Mouse (Mus musculus) hindbrain, postnatal 0 days (tissue): ENCODE data around the gene Runx3. TPM values are rescaled to one million over a fixed set of nuclear protein-coding genes. Genes with fewer than 3 reads are reported as not detected.

ENCODE experiments used
- ATAC-seq: fragments of 200-750 bp; cut with Nextera tagmentation; 2 replicates; pipeline ENCODE4 v1.8.0; 2017; ENCODE audit warnings: mild to moderate bottlenecking, moderate TSS enrichment, moderate library complexity
- DNase-seq: peaks from one replicate; pipeline ENCODE4 v3.0.0-alpha.2; 2015; ENCODE audit warnings: low spot score
- H3K27ac ChIP-seq: fragments of 300-500 bp; sonication (generic); 2 replicates; pipeline ENCODE4 v1.5.1; 2014; ENCODE audit warnings: mild to moderate bottlenecking
- H3K27me3 ChIP-seq: fragments of 300-500 bp; sonication (generic); 2 replicates; pipeline ENCODE4 v1.6.1; 2014; ENCODE audit warnings: low read length, mixed read lengths; ENCODE audit not compliant: insufficient read depth
- H3K36me3 ChIP-seq: fragments of 300-500 bp; sonication (generic); 2 replicates; pipeline ENCODE4 v1.6.1; 2014; ENCODE audit warnings: low read length, mixed read lengths; ENCODE audit not compliant: insufficient read depth
- H3K4me1 ChIP-seq: fragments of 300-500 bp; sonication (generic); 2 replicates; pipeline ENCODE4 v1.6.1; 2014; ENCODE audit warnings: antibody characterized with exemption, low read length, mixed read lengths; ENCODE audit not compliant: insufficient read depth
- H3K4me2 ChIP-seq: fragments of 300-500 bp; sonication (generic); 2 replicates; pipeline ENCODE4 v1.6.1; 2014; ENCODE audit warnings: low read depth, mild to moderate bottlenecking, low read length, moderate library complexity, mixed read lengths
- H3K4me3 ChIP-seq: fragments of 300-500 bp; sonication (generic); 2 replicates; pipeline ENCODE4 v1.5.1; 2014; ENCODE audit warnings: low read length
- H3K9ac ChIP-seq: fragments of 300-500 bp; sonication (generic); replicated peaks from 2 replicates; pipeline ENCODE4 v1.6.1; 2014; ENCODE audit warnings: mild to moderate bottlenecking, low read length, moderate library complexity, mixed read lengths
- H3K9me3 ChIP-seq: fragments of 300-500 bp; sonication (generic); 2 replicates; pipeline ENCODE4 v1.6.1; 2016; ENCODE audit warnings: low read length, mixed read lengths
- CTCF ChIP-seq: IDR thresholded peaks from 2 replicates; pipeline ENCODE4 v1.5.1; 2016; ENCODE audit warnings: antibody characterized with exemption, control low read depth, low read depth
- WGBS: fragments of 180-500 bp; shearing (Covaris S2); extraction: QIAGEN DNeasy Blood & Tissue Kit; methylation state at CpG from one replicate; pipeline ENCODE4 v1.1.7; 2014; 5-methylcytosine and 5-hydroxymethylcytosine counted together
- polyA plus RNA-seq: library from polyadenylated mRNA; unstranded; fragments of >200 nt; fragmentation: Nextera tagmentation; extraction: Ambion mirVana; gene quantifications from 2 replicates; pipeline ENCODE4 v1.2.1, GENCODE M21; 2015
- total RNA-seq: library from RNA; depleted of rRNA; stranded (reverse); fragments of >200 nt; gene quantifications from 2 replicates; pipeline ENCODE4 v1.2.3, GENCODE M21; 2014; rRNA removed

Runx3 gene
- total RNA-seq (not detected in 2 replicates), polyA plus RNA-seq (not detected in 2 replicates)

DNA sequence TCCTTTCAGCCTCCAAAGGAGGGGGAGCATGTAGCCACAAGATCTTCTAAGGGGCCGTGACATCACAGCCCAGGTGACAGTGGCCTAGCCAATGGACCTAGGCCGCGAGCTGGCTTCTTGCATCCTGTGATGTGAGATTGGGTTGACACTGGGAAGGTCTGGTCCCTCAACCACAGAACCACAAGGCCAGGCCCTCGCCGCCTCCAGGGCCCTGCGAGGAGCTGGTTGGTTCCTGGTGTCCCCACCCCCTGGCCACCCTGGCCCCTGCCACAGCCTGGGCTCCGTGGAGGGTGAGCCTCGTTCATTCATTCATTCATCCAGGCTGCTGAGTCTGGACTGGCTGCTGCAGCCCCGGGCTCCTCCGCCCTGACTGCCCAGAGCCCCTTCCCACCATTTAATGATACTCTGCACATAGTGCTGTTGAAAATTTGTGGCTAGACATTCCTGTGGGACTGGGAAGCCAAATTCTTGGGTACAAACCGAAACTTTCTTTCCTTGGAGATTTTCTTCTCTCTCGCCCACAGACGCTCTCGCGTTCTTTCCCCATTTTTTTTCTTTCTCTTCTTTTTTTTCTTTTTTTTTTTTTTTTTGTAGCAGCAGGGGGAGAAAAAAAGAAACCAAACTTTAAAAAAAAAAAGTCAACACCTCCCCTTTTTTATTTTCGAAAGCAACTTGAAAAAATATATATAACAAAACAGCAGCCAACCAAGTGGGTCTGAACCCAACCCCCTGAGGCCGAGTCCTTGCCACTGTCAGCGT, at the start of gene Runx3:
Runx3 (plus strand) TSS at position 311 of the 759 bp plus-strand sequence.
- no peak for TF ChIP-seq CTCF
- H3K4me2 ChIP-seq, result no peak within 1 kb of the TSS
- H3K4me3 ChIP-seq, result no peak within 1 kb of the TSS
- no peak within 1 kb of the TSS for H3K27ac ChIP-seq
- DNase-seq (no peak), ATAC-seq (no peak)
- no peaks in the 10 kb centered on the region for H3K36me3 ChIP-seq
- H3K9me3 ChIP-seq, result no peaks in the 10 kb centered on the region
- no peaks in the 10 kb centered on the region for H3K4me1 ChIP-seq
- WGBS, result 83% methylated on average over 18 of the region's 18 CpGs
- H3K9ac ChIP-seq, result no peak within 1 kb of the TSS
- H3K27me3 ChIP-seq, result no peaks in the 10 kb centered on the region

DNA sequence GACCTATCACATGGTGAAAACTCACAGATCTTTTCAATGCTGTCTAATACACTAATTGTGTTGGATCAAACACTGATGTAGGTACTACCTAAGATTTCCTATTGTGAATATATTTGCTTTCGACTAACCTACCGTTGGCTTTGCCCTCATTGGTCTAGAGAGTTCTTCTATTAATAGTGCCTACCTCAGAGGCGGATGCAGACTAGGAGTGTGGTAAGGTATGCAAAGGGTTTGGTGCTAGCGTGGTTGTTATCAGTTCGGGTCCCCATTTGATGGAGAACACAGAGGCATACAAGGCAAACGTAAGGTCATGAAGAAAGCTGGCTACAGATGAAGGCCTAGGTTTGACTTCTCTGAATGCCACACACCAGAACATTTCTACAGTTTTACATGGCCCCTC, 47.8 kb upstream of the Runx3 start:
- Histone ChIP-seq H3K4me1 (no peaks in the 10 kb centered on the region), H3K4me2 (no peak overlapping the region), H3K4me3 (no peak overlapping the region), H3K9me3 (no peaks in the 10 kb centered on the region), H3K27me3 (no peaks in the 10 kb centered on the region), H3K36me3 (no peaks in the 10 kb centered on the region), H3K27ac (no peak overlapping the region), H3K9ac (no peak overlapping the region)
- WGBS, result 92% methylated on average over 6 of the region's 6 CpGs
- no peak for TF ChIP-seq CTCF
- DNase-seq (no peak), ATAC-seq (no peak)

DNA sequence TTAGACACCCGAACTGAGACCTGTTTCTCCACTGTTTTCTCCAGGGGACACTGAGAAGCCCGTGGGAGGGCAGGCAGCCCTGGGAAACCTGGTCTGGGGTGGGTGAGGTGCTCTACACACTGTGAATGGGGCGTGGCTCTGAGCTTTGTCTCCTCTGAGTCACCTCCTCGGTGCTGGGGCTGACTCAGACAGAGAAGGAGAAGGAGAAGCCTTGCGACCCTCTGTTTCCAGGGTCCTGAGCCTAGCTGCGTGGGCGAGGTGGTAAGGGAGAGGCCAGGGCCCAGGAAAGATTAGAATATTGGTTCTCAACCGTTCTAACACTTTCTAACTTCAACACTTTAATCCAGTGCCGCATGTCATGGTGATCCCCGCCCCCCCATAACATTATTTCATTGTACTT, 46.9 kb upstream of the Runx3 start:
- Histone ChIP-seq H3K27me3 (no peaks in the 10 kb centered on the region), H3K9ac (no peak overlapping the region), H3K4me3 (no peak overlapping the region), H3K36me3 (no peaks in the 10 kb centered on the region), H3K4me1 (no peaks in the 10 kb centered on the region), H3K4me2 (no peak overlapping the region), H3K27ac (no peak overlapping the region), H3K9me3 (no peaks in the 10 kb centered on the region)
- ATAC-seq (no peak), DNase-seq (no peak)
- WGBS, result 76% methylated on average over 10 of the region's 10 CpGs
- TF ChIP-seq CTCF, result no peak

GRCm38 (mm10) chr4:135074646-135075045, 45.8 kb upstream of the Runx3 start:
- TF ChIP-seq CTCF, result no peak

GRCm38 (mm10) chr4:135075360-135075759, 45.1 kb upstream of the Runx3 start:
- Histone ChIP-seq H3K9me3 (no peaks in the 10 kb centered on the region), H3K4me1 (no peaks in the 10 kb centered on the region), H3K27me3 (no peaks in the 10 kb centered on the region), H3K9ac (no peak overlapping the region), H3K36me3 (no peaks in the 10 kb centered on the region), H3K4me2 (no peak overlapping the region), H3K27ac (no peak overlapping the region), H3K4me3 (no peak overlapping the region)
- no peak for TF ChIP-seq CTCF
- no peak for ATAC-seq
- 91% methylated on average over 6 of the region's 6 CpGs for WGBS
- DNase-seq, result no peak

More at GRCm38 (mm10) chr4:135074646-135075045, 45.8 kb upstream of the Runx3 start:
- Histone ChIP-seq H3K27me3 (no peaks in the 10 kb centered on the region), H3K4me3 (no peak overlapping the region), H3K36me3 (no peaks in the 10 kb centered on the region), H3K4me1 (no peaks in the 10 kb centered on the region), H3K4me2 (no peak overlapping the region), H3K9me3 (no peaks in the 10 kb centered on the region), H3K27ac (no peak overlapping the region), H3K9ac (no peak overlapping the region)
- DNase-seq, result no peak
- ATAC-seq, result no peak
- 62% methylated on average over 4 of the region's 4 CpGs for WGBS

- ATAC-seq, result no peak
- Histone ChIP-seq H3K9me3 (no peaks in the 10 kb centered on the region), H3K9ac (no peak overlapping the region), H3K4me1 (no peaks in the 10 kb centered on the region), H3K4me2 (no peak overlapping the region), H3K4me3 (no peak overlapping the region), H3K36me3 (no peaks in the 10 kb centered on the region), H3K27me3 (no peaks in the 10 kb centered on the region), H3K27ac (no peak overlapping the region)
- no peak for DNase-seq
- 85% methylated on average over 5 of the region's 5 CpGs for WGBS
- no peak for TF ChIP-seq CTCF
Measured at GRCm38 (mm10) chr4:135076611-135077010, 43.8 kb upstream of the Runx3 start.

- 79% methylated on average over 9 of the region's 9 CpGs for WGBS
- Histone ChIP-seq H3K4me2 (no peak overlapping the region), H3K9ac (no peak overlapping the region), H3K27me3 (no peaks in the 10 kb centered on the region), H3K4me1 (no peaks in the 10 kb centered on the region), H3K36me3 (no peaks in the 10 kb centered on the region), H3K4me3 (no peak overlapping the region), H3K27ac (no peak overlapping the region), H3K9me3 (no peaks in the 10 kb centered on the region)
- TF ChIP-seq CTCF, result no peak
- DNase-seq (no peak), ATAC-seq (no peak)
Measured at GRCm38 (mm10) chr4:135077196-135077595, 43.3 kb upstream of the Runx3 start.
